Mouse (Mus musculus) bone marrow macrophage, adult 2 months (primary cell): ENCODE measurements around the gene Tnrc6a. TPM values are rescaled to one million over a fixed set of nuclear protein-coding genes. Genes with fewer than 3 reads are reported as not detected.
A peak's percentile ranks its signal among the peaks of the same experiment; 100 is the strongest.

Experiments
- H3K27ac ChIP-seq: 2 replicates; pipeline ENCODE4 v1.5.1; 2012; ENCODE audit warnings: low read depth, low read length; ENCODE audit not compliant: insufficient read depth
- H3K4me1 ChIP-seq: 2 replicates; pipeline ENCODE4 v1.6.1; 2012; ENCODE audit warnings: low read length; ENCODE audit not compliant: control insufficient read depth, insufficient read depth
- H3K4me3 ChIP-seq: 2 replicates; pipeline ENCODE4 v1.5.1; 2012; ENCODE audit warnings: mild to moderate bottlenecking, low read length, moderate library complexity; ENCODE audit not compliant: insufficient read depth
- CTCF ChIP-seq: IDR thresholded peaks from 2 replicates; pipeline ENCODE4 v1.5.1; 2012; ENCODE audit warnings: low read depth, mild to moderate bottlenecking, low read length, moderate library complexity
- POLR2A ChIP-seq: IDR thresholded peaks from 2 replicates; pipeline ENCODE4 v1.6.1; 2012; ENCODE audit warnings: mild to moderate bottlenecking, low read depth, low read length, borderline replicate concordance
- polyA plus RNA-seq: library from polyadenylated mRNA; stranded (reverse); fragments of >200 nt; gene quantifications from 2 replicates; pipeline ENCODE4 v1.2.4, GENCODE M21; 2012; ENCODE audit not compliant: missing spikeins, insufficient read depth, insufficient read length

The Tnrc6a gene
- polyA plus RNA-seq, 1 experiment = 69.1 TPM

DNA sequence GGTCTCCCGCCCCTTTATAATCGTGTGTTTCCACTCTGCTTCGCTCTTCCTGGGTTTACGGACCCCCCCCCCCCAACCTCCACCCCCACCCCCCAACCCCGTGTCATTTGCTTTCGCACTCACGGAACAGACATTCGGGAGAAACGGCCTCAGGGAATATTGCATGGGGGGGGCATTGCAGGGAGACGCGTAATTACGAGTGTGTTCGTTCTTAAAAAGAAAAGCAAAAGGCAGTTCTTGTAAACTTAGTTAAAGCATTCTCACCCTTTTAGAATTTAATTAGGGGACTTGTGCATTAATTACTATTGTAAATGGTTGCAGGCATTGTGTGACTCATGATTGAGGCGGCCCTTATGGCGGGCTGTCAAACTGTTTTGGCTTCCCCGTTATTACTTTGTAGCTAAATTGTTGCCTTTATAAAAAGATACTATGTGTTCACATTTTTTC, 1.1 kb downstream of the Tnrc6a start:
- Histone ChIP-seq H3K27ac (no peak overlapping the region), H3K4me3 (peak overlapping the region; percentile 91)

GRCm38 (mm10) chr7:123126056-123126455, 2.4 kb downstream of the Tnrc6a start:
- Histone ChIP-seq H3K4me3 (no peak overlapping the region), H3K27ac (no peak overlapping the region), H3K4me1 (peaks cover 27% of the 10 kb centered on the region)
- TF ChIP-seq CTCF (no peak), POLR2A (no peak)

More for the DNA sequence above, 1.1 kb downstream of the Tnrc6a start:
- TF ChIP-seq POLR2A = no peak
- TF ChIP-seq CTCF = no peak
- peaks cover 26% of the 10 kb centered on the region for H3K4me1 ChIP-seq

- H3K27ac ChIP-seq = no peak overlapping the region
- TF ChIP-seq CTCF (no peak), POLR2A (no peak)
- H3K4me1 ChIP-seq = peaks cover 31% of the 10 kb centered on the region
- no peak overlapping the region for H3K4me3 ChIP-seq
Measured at GRCm38 (mm10) chr7:123127301-123127700, 3.6 kb downstream of the Tnrc6a start.

GRCm38 (mm10) chr7:123127981-123128380, 4.3 kb downstream of the Tnrc6a start:
- peaks cover 31% of the 10 kb centered on the region for H3K4me1 ChIP-seq
- H3K4me3 ChIP-seq = no peak overlapping the region
- TF ChIP-seq CTCF (no peak), POLR2A (no peak)
- H3K27ac ChIP-seq = no peak overlapping the region

GRCm38 (mm10) chr7:123129061-123129460, 5.4 kb downstream of the Tnrc6a start:
- no peak overlapping the region for H3K4me3 ChIP-seq
- no peak overlapping the region for H3K27ac ChIP-seq
- peaks cover 29% of the 10 kb centered on the region for H3K4me1 ChIP-seq
- TF ChIP-seq POLR2A = no peak
- no peak for TF ChIP-seq CTCF

- no peak overlapping the region for H3K4me3 ChIP-seq
- H3K27ac ChIP-seq = peak overlapping the region; percentile 72
- TF ChIP-seq POLR2A (no peak), CTCF (no peak)
- H3K4me1 ChIP-seq = peaks cover 35% of the 10 kb centered on the region
Measured at GRCm38 (mm10) chr7:123130198-123130597, 6.5 kb downstream of the Tnrc6a start.

- H3K4me3 ChIP-seq = no peak overlapping the region
- TF ChIP-seq CTCF (no peak), POLR2A (no peak)
- H3K27ac ChIP-seq = no peak overlapping the region
- peaks cover 29% of the 10 kb centered on the region for H3K4me1 ChIP-seq
Measured at GRCm38 (mm10) chr7:123132401-123132800, 8.7 kb downstream of the Tnrc6a start.

DNA sequence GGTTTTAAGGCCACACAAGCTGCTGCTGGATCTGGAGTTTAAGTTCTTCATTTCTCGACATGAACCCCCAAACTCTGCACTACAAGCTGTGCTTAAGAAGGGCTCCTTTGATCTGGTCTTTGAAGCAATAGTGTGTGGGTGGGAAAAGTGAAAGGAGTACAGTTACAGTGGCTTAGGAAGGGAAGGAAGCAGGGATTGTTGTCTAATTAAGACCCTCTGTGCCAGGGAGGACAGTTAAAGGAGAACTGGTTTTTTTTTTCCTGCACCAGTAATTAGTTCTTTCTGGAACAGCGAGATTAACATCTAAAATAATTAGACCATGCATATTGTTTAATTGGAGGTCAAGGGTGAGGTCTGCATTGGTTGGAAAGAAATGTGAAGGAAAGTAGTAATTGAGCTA, 11.2 kb downstream of the Tnrc6a start:
- TF ChIP-seq POLR2A = no peak
- TF ChIP-seq CTCF = no peak
- Histone ChIP-seq H3K4me3 (no peak overlapping the region), H3K4me1 (peaks cover 18% of the 10 kb centered on the region), H3K27ac (no peak overlapping the region)

- Histone ChIP-seq H3K4me3 (no peak overlapping the region), H3K27ac (no peak overlapping the region), H3K4me1 (peaks cover 15% of the 10 kb centered on the region)
- TF ChIP-seq POLR2A = no peak
- no peak for TF ChIP-seq CTCF
Measured at GRCm38 (mm10) chr7:123135655-123136054, 12.0 kb downstream of the Tnrc6a start.

GRCm38 (mm10) chr7:123138001-123138400, 14.3 kb downstream of the Tnrc6a start:
- peaks cover 5% of the 10 kb centered on the region for H3K4me1 ChIP-seq
- no peak overlapping the region for H3K4me3 ChIP-seq
- no peak for TF ChIP-seq POLR2A
- no peak for TF ChIP-seq CTCF
- H3K27ac ChIP-seq = no peak overlapping the region
